Mouse (Mus musculus): Measurements from ENCODE around the gene Ddx46. TPM values are rescaled to one million over a fixed set of nuclear protein-coding genes. Genes with fewer than 3 reads are reported as not detected.

Gene Ddx46
- polyA plus RNA-seq, 1 experiment from 2014 or later = 18.2 TPM

DNA sequence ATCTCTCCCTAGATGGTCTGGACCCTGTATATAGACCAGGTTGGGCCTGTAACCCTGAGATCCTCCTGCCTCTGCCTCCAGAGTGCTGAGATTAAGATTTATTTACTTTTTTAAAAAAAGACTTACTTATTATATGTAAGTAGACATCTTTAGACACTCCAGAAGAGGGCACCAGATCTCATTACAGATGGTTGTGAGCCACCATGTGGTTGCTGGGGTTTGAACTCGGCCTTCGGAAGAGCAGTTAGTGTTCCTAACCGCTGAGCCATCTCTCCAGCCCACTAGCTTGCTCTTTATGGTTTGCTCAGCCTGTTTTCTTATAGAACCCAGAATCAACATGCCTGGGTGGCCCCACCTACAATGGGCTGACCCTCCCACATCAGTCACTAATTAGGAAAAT is 78.0 kb downstream of the Ddx46 start:
- no peaks in the 10 kb centered on the region for H3K27me3 ChIP-seq (replicated peaks; ENCODE audit: insufficient read depth, low read length)
- no peak overlapping the region for H3K4me3 ChIP-seq (ENCODE audit: low read depth, low read length)
- H3K4me2 ChIP-seq (replicated peaks; ENCODE audit: low read depth, low read length) = no peak overlapping the region
- no peaks in the 10 kb centered on the region for H3K9me3 ChIP-seq (ENCODE audit: low read length)
- DNase-seq (ENCODE audit: low spot score) (no peak), ATAC-seq (no peak)
- H3K4me1 ChIP-seq (ENCODE audit: insufficient read depth, low read depth, low read length) = no peaks in the 10 kb centered on the region
- no peaks in the 10 kb centered on the region for H3K36me3 ChIP-seq (ENCODE audit: insufficient read depth, low read length)
- WGBS = 89% methylated on average over 3 of the region's 3 CpGs
- TF ChIP-seq EP300 (IDR thresholded peaks at IDR 0.05) (no peak), CTCF (IDR thresholded peaks at IDR 0.05) (no peak)
- no peak overlapping the region for H3K9ac ChIP-seq (replicated peaks; ENCODE audit: low read depth)
- no peak overlapping the region for H3K27ac ChIP-seq (ENCODE audit: low read length)

DNA sequence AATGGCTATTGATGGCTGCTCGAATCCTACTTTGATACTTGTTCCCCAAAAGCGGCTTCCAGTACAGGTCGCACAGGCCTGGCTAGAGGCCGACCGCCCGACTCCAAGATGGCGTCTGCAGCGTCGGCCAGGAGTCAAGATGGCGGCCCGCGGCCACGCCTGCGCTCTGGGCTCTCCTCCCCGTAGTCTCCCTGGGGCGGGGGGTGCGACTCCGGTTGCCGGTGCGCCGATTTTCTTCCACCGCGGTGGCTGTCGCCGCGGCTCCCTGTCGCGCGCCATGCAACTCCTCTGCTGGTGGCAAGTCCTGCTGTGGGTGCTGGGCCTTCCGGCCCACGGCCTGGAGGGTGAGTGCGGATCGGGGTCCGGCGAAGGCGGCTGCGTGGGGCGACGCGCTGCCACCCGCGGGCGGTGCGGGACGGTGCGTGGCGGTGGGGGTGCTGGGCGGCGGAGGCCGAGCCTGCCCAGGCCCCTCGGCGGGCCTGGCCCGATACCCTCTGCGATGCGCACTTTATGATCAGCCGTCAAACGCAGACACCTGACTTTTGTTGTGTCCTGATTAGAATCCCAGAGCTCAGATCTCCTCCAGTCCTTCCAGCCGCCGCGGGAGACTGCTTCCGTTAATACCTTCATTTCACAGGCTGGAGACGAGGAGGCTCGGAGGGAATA is 79.8 kb downstream of the Ddx46 start, which contains the start of gene Txndc15:
Txndc15 (plus strand) TSS at position 150 of the 666 bp plus-strand sequence.
- Histone ChIP-seq H3K36me3 (ENCODE audit: insufficient read depth, low read length) (no peaks in the 10 kb centered on the region), H3K9ac (replicated peaks; ENCODE audit: low read depth) (peak within 1 kb of the TSS; percentile 96), H3K4me2 (replicated peaks; ENCODE audit: low read depth, low read length) (peak within 1 kb of the TSS; percentile 68), H3K9me3 (ENCODE audit: low read length) (no peaks in the 10 kb centered on the region), H3K4me1 (ENCODE audit: insufficient read depth, low read depth, low read length) (no peaks in the 10 kb centered on the region), H3K27me3 (replicated peaks; ENCODE audit: insufficient read depth, low read length) (no peaks in the 10 kb centered on the region), H3K4me3 (ENCODE audit: low read depth, low read length) (peak within 1 kb of the TSS; percentile 97), H3K27ac (ENCODE audit: low read length) (peak within 1 kb of the TSS; percentile 92)
- ATAC-seq = peak; percentile 97
- DNase-seq (ENCODE audit: low spot score) = peak; percentile 84
- WGBS = under 1% methylated on average over 62 of the region's 63 CpGs
- no peak for TF ChIP-seq EP300 (IDR thresholded peaks at IDR 0.05)
- TF ChIP-seq CTCF (IDR thresholded peaks at IDR 0.05) = peak; percentile 5; the same call in 1 of the 2 replicates

DNA sequence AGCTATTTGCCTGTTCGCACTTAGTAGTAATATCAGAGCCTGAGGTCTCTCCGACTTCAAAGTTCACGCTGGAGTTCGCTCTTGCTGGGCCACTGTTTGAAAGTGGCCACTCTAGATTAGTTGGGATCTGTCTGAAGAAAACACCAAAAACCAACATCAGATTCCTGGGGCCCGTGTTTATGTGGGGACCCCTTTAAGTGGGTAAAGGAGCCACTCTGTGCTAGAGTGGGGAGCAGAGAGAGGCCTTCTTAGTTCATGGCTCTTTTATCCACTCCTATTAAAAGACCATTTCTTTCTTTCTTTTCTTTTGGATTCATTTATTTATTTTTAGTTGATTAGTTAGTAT is 80.3 kb downstream of the Ddx46 start:
- H3K27me3 ChIP-seq (replicated peaks; ENCODE audit: insufficient read depth, low read length) = no peaks in the 10 kb centered on the region
- no peak for DNase-seq (ENCODE audit: low spot score)
- ATAC-seq = no peak; the same call in 1 of the 2 replicates
- peak overlapping the region; percentile 68 for H3K4me2 ChIP-seq (replicated peaks; ENCODE audit: low read depth, low read length)
- H3K36me3 ChIP-seq (ENCODE audit: insufficient read depth, low read length) = no peaks in the 10 kb centered on the region
- no peaks in the 10 kb centered on the region for H3K9me3 ChIP-seq (ENCODE audit: low read length)
- H3K4me1 ChIP-seq (ENCODE audit: insufficient read depth, low read depth, low read length) = no peaks in the 10 kb centered on the region
- no peak for TF ChIP-seq EP300 (IDR thresholded peaks at IDR 0.05)
- no peak for TF ChIP-seq CTCF (IDR thresholded peaks at IDR 0.05)
- WGBS = 4% methylated on average over 5 of the region's 5 CpGs
- H3K27ac ChIP-seq (ENCODE audit: low read length) = peak overlapping the region; percentile 92
- peak overlapping the region; percentile 97 for H3K4me3 ChIP-seq (ENCODE audit: low read depth, low read length)
- H3K9ac ChIP-seq (replicated peaks; ENCODE audit: low read depth) = peak overlapping the region; percentile 96

DNA sequence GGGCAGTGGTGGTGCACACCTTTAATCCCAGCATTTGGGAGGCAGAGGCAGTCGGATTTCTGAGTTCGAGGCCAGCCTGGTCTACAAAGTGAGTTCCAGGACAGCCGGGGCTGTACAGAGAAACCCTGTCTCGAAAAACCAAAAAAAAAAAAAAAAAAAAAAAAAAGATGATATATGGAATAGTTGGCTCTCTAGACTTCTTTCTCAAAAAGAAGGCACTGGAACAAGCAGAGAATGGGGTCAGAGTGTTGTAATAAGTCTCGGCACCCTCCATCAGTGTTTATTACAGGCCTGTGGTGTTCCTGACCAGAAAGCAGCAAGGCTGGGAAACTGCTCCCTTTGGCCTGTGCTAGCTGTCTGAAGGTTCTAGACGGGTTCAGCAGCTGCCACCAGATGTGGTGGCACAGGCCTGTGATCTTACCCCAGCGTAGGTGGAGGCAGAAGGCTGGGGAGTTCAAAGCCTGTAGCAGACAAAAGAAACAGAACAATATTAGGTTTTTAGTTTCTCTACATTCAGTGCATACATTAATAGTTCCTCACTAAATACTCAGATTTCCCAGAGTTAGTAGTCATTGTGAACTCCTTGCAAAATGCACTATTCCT is 81.2 kb downstream of the Ddx46 start:
- no peaks in the 10 kb centered on the region for H3K9me3 ChIP-seq (ENCODE audit: low read length)
- H3K4me2 ChIP-seq (replicated peaks; ENCODE audit: low read depth, low read length) = no peak overlapping the region
- H3K4me3 ChIP-seq (ENCODE audit: low read depth, low read length) = no peak overlapping the region
- H3K9ac ChIP-seq (replicated peaks; ENCODE audit: low read depth) = no peak overlapping the region
- DNase-seq (ENCODE audit: low spot score) (peak; percentile 40), ATAC-seq (no peak)
- no peaks in the 10 kb centered on the region for H3K4me1 ChIP-seq (ENCODE audit: insufficient read depth, low read depth, low read length)
- no peaks in the 10 kb centered on the region for H3K36me3 ChIP-seq (ENCODE audit: insufficient read depth, low read length)
- 79% methylated on average over 5 of the region's 7 CpGs for WGBS
- H3K27me3 ChIP-seq (replicated peaks; ENCODE audit: insufficient read depth, low read length) = no peaks in the 10 kb centered on the region
- TF ChIP-seq CTCF (IDR thresholded peaks at IDR 0.05) (no peak), EP300 (IDR thresholded peaks at IDR 0.05) (no peak)
- no peak overlapping the region for H3K27ac ChIP-seq (ENCODE audit: low read length)

DNA sequence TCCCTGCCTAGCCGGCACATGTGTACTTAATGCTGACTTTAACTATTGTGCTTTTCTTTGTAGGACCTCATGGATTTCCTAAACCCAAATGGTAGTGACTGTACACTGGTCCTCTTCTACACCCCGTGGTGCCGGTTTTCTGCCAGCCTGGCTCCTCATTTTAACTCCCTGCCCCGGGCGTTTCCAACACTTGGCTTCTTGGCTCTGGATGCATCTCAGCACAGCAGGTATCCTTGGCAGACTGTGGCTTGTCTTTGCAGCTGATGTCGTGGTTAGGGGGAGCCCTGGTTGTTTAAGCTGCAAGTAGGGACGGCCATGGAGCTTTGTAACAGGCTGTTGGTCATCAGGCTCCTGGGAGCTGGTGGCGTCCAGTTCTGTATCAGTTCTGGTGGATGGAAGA is 86.7 kb downstream of the Ddx46 start:
- H3K36me3 ChIP-seq (ENCODE audit: insufficient read depth, low read length) = peaks cover 11% of the 10 kb centered on the region; the same call in 1 of the 2 replicates
- H3K27ac ChIP-seq (ENCODE audit: low read length) = no peak overlapping the region
- WGBS = 81% methylated on average over 8 of the region's 8 CpGs
- no peak overlapping the region for H3K4me2 ChIP-seq (replicated peaks; ENCODE audit: low read depth, low read length)
- no peak overlapping the region for H3K9ac ChIP-seq (replicated peaks; ENCODE audit: low read depth)
- DNase-seq (ENCODE audit: low spot score) (no peak), ATAC-seq (no peak)
- no peaks in the 10 kb centered on the region for H3K9me3 ChIP-seq (ENCODE audit: low read length)
- TF ChIP-seq CTCF (IDR thresholded peaks at IDR 0.05) (no peak), EP300 (IDR thresholded peaks at IDR 0.05) (no peak)
- no peak overlapping the region for H3K4me3 ChIP-seq (ENCODE audit: low read depth, low read length)
- no peaks in the 10 kb centered on the region for H3K4me1 ChIP-seq (ENCODE audit: insufficient read depth, low read depth, low read length)
- no peaks in the 10 kb centered on the region for H3K27me3 ChIP-seq (replicated peaks; ENCODE audit: insufficient read depth, low read length)

DNA sequence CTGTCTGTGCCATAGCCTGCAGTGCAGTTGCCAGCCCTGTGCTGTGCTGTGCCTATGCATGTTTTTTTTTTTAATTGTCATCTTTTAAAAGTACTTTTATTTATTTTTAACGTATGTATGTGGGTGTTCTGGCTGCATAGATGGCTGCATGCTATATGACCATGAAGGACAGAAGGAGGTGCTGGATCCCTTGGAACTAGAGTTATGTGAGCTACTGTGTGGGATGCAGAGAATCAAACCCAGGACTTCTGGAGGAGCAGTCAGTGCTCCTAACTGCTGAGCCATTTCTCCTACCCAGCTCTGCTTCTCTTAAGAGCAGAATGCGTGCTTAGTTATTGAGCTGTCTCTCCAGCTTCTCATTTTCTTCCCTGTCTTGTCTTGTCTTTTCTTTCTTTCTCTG is 87.2 kb downstream of the Ddx46 start:
- no peak for TF ChIP-seq EP300 (IDR thresholded peaks at IDR 0.05)
- TF ChIP-seq CTCF (IDR thresholded peaks at IDR 0.05) = no peak
- Histone ChIP-seq H3K36me3 (ENCODE audit: insufficient read depth, low read length) (peaks cover 11% of the 10 kb centered on the region; the same call in 1 of the 2 replicates), H3K27ac (ENCODE audit: low read length) (no peak overlapping the region), H3K4me1 (ENCODE audit: insufficient read depth, low read depth, low read length) (no peaks in the 10 kb centered on the region), H3K4me2 (replicated peaks; ENCODE audit: low read depth, low read length) (no peak overlapping the region), H3K4me3 (ENCODE audit: low read depth, low read length) (no peak overlapping the region), H3K9ac (replicated peaks; ENCODE audit: low read depth) (no peak overlapping the region), H3K27me3 (replicated peaks; ENCODE audit: insufficient read depth, low read length) (no peaks in the 10 kb centered on the region), H3K9me3 (ENCODE audit: low read length) (no peaks in the 10 kb centered on the region)
- ATAC-seq (no peak), DNase-seq (ENCODE audit: low spot score) (no peak)
- WGBS = 91% methylated on average over 2 of the region's 2 CpGs
